Mouse (Mus musculus) E14TG2a.4 (cell line): ENCODE data around the gene Vps8.

ENCODE experiments used
- H3K27me3 ChIP-seq: 2 replicates; pipeline ENCODE4 v1.6.1; 2014; ENCODE audit warnings: low read length, control low read depth; ENCODE audit not compliant: insufficient read depth
- H3K36me3 ChIP-seq: 2 replicates; pipeline ENCODE4 v1.6.1; 2014; ENCODE audit warnings: low read length, control low read depth; ENCODE audit not compliant: insufficient read depth
- H3K4me1 ChIP-seq: replicated peaks from 2 replicates; pipeline ENCODE4 v1.6.1; 2014; ENCODE audit warnings: low read depth, low read length, control low read depth
- H3K4me3 ChIP-seq: replicated peaks from 2 replicates; pipeline ENCODE4 v1.5.1; 2014; ENCODE audit warnings: mild to moderate bottlenecking, low read length
- H3K9me3 ChIP-seq: 2 replicates; pipeline ENCODE4 v1.6.1; 2014; ENCODE audit warnings: low read length, control low read depth
- CTCF ChIP-seq: conservative IDR thresholded peaks from 2 replicates; pipeline ENCODE4 v1.5.1; 2014; ENCODE audit warnings: low read length
- NANOG ChIP-seq: IDR thresholded peaks from 2 replicates; pipeline ENCODE4 v1.6.1; 2014; ENCODE audit warnings: borderline replicate concordance, low read length, mixed read lengths
- POU5F1 ChIP-seq: IDR thresholded peaks from 2 replicates; pipeline ENCODE4 v1.6.1; 2014; ENCODE audit warnings: low read length, borderline replicate concordance

The Vps8 gene

GRCm38 (mm10) chr16:21422645-21423545 lies at the start of gene Vps8:
TSS of gene Vps8 (plus strand) at chr16:21423118.
- H3K9me3 ChIP-seq: no peaks in the 10 kb centered on the region
- peaks cover 22% of the 10 kb centered on the region for H3K4me1 ChIP-seq
- H3K27me3 ChIP-seq: no peaks in the 10 kb centered on the region
- peak within 1 kb of the TSS; percentile 98 for H3K4me3 ChIP-seq
- H3K36me3 ChIP-seq: no peaks in the 10 kb centered on the region
- no peak for TF ChIP-seq NANOG
- no peak for TF ChIP-seq POU5F1

- peaks cover 32% of the 10 kb centered on the region for H3K27me3 ChIP-seq
- TF ChIP-seq CTCF (no peak), NANOG (no peak), POU5F1 (no peak)
- no peaks in the 10 kb centered on the region for H3K36me3 ChIP-seq
- H3K4me1 ChIP-seq: peaks cover 39% of the 10 kb centered on the region
- H3K9me3 ChIP-seq: no peaks in the 10 kb centered on the region
- no peak overlapping the region for H3K4me3 ChIP-seq
Measured at GRCm38 (mm10) chr16:21373316-21373960, 49.5 kb upstream of the Vps8 start.

GRCm38 (mm10) chr16:21374067-21374466 lies 48.9 kb upstream of the Vps8 start:
- Histone ChIP-seq H3K36me3 (no peaks in the 10 kb centered on the region), H3K9me3 (no peaks in the 10 kb centered on the region), H3K4me1 (peaks cover 38% of the 10 kb centered on the region), H3K27me3 (peaks cover 38% of the 10 kb centered on the region), H3K4me3 (no peak overlapping the region)
- no peak for TF ChIP-seq NANOG

- H3K36me3 ChIP-seq: no peaks in the 10 kb centered on the region
- no peaks in the 10 kb centered on the region for H3K9me3 ChIP-seq
- H3K4me1 ChIP-seq: peaks cover 29% of the 10 kb centered on the region
- TF ChIP-seq POU5F1 (no peak), CTCF (no peak), NANOG (no peak)
- no peak overlapping the region for H3K4me3 ChIP-seq
- H3K27me3 ChIP-seq: peaks cover 35% of the 10 kb centered on the region
Measured at GRCm38 (mm10) chr16:21375147-21375546, 47.8 kb upstream of the Vps8 start.

- peaks cover 27% of the 10 kb centered on the region for H3K4me1 ChIP-seq
- no peaks in the 10 kb centered on the region for H3K9me3 ChIP-seq
- no peaks in the 10 kb centered on the region for H3K36me3 ChIP-seq
- TF ChIP-seq CTCF: no peak
- no peak for TF ChIP-seq NANOG
- no peak for TF ChIP-seq POU5F1
- H3K4me3 ChIP-seq: no peak overlapping the region
- peaks cover 43% of the 10 kb centered on the region for H3K27me3 ChIP-seq
Measured at GRCm38 (mm10) chr16:21376316-21376715, 46.6 kb upstream of the Vps8 start.

- TF ChIP-seq NANOG: no peak
- TF ChIP-seq CTCF: no peak
- no peak for TF ChIP-seq POU5F1
- Histone ChIP-seq H3K36me3 (no peaks in the 10 kb centered on the region), H3K4me3 (no peak overlapping the region)
Measured at GRCm38 (mm10) chr16:21376949-21377604, 45.8 kb upstream of the Vps8 start.

GRCm38 (mm10) chr16:21377605-21377968 lies 45.3 kb upstream of the Vps8 start:
- no peaks in the 10 kb centered on the region for H3K9me3 ChIP-seq
- no peak overlapping the region for H3K4me3 ChIP-seq
- H3K4me1 ChIP-seq: peaks cover 40% of the 10 kb centered on the region
- H3K27me3 ChIP-seq: peaks cover 43% of the 10 kb centered on the region
- no peaks in the 10 kb centered on the region for H3K36me3 ChIP-seq
- TF ChIP-seq CTCF (no peak), NANOG (no peak), POU5F1 (no peak)

More at GRCm38 (mm10) chr16:21376949-21377604, 45.8 kb upstream of the Vps8 start:
- Histone ChIP-seq H3K27me3 (peaks cover 43% of the 10 kb centered on the region), H3K9me3 (no peaks in the 10 kb centered on the region), H3K4me1 (peaks cover 35% of the 10 kb centered on the region)

GRCm38 (mm10) chr16:21381469-21381868 lies 41.4 kb upstream of the Vps8 start:
- peaks cover 34% of the 10 kb centered on the region for H3K4me1 ChIP-seq
- no peak overlapping the region for H3K4me3 ChIP-seq
- TF ChIP-seq NANOG (no peak), POU5F1 (no peak), CTCF (no peak)
- no peaks in the 10 kb centered on the region for H3K36me3 ChIP-seq
- H3K27me3 ChIP-seq: peaks cover 39% of the 10 kb centered on the region
- H3K9me3 ChIP-seq: no peaks in the 10 kb centered on the region
